Mouse (Mus musculus) MEL (cell line): Measurements from ENCODE around the gene Gm11563. TPM values are rescaled to one million over a fixed set of nuclear protein-coding genes. Genes with fewer than 3 reads are reported as not detected.
"Not testable (repeated sequence)": the region's sequence is repeated elsewhere in the genome, so short reads cannot be mapped to it uniquely, and the experiment has no call there.

Experiments used
- DNase-seq: peaks from one replicate; pipeline ENCODE4 v3.0.0; 2011; ENCODE audit warnings: low read depth, low spot score
- H3K27ac ChIP-seq: 2 replicates; pipeline ENCODE4 v1.5.1; 2012; ENCODE audit warnings: low read depth, mild to moderate bottlenecking, control low read depth, low read length, moderate library complexity; ENCODE audit not compliant: control insufficient read depth
- H3K27me3 ChIP-seq, 2 experiments: fragments of 150-350 bp in 1 of 2; sonication (generic) in 1 of 2; 2 replicates each; pipeline ENCODE4 v1.6.1; 2012; ENCODE audit warnings: low read length in 2 of 2, mild to moderate bottlenecking in 2 of 2, improper control_type of control experiment in 1 of 2, moderate library complexity in 1 of 2; ENCODE audit not compliant: insufficient read depth in 2 of 2, control insufficient read depth in 1 of 2
- H3K36me3 ChIP-seq, 2 experiments: 2 replicates each; pipeline ENCODE4 v1.6.1; 2012 to 2014; ENCODE audit warnings: low read length in 2 of 2, improper control_type of control experiment in 1 of 2, inconsistent platforms in 1 of 2, mild to moderate bottlenecking in 1 of 2; ENCODE audit not compliant: insufficient read depth in 2 of 2, control insufficient read depth in 1 of 2
- H3K4me1 ChIP-seq, 2 experiments: fragments of 150-350 bp in 1 of 2; sonication (generic) in 1 of 2; 2 replicates each; pipeline ENCODE4 v1.6.1; 2012; ENCODE audit warnings: low read length in 2 of 2, improper control_type of control experiment in 1 of 2, mild to moderate bottlenecking in 1 of 2; ENCODE audit not compliant: insufficient read depth in 2 of 2, control insufficient read depth in 1 of 2
- H3K4me3 ChIP-seq, 2 experiments: fragments of 150-350 bp in 1 of 2; sonication (generic) in 1 of 2; 2 replicates each; pipeline ENCODE4 v1.5.1; 2012; ENCODE audit warnings: low read depth in 2 of 2, low read length in 2 of 2, mild to moderate bottlenecking in 2 of 2, moderate library complexity in 2 of 2, control low read depth in 1 of 2, improper control_type of control experiment in 1 of 2; ENCODE audit not compliant: control insufficient read depth in 1 of 2, insufficient read depth in 1 of 2
- H3K79me2 ChIP-seq: 2 replicates; pipeline ENCODE4 v1.6.1; 2012; ENCODE audit warnings: mild to moderate bottlenecking, low read length, moderate library complexity; ENCODE audit not compliant: control insufficient read depth, poor library complexity, insufficient read depth
- H3K9ac ChIP-seq: 2 replicates; pipeline ENCODE4 v1.6.1; 2012; ENCODE audit warnings: low read depth, mild to moderate bottlenecking, control low read depth, low read length, moderate library complexity; ENCODE audit not compliant: control insufficient read depth, poor library complexity, severe bottlenecking
- H3K9me3 ChIP-seq: fragments of 150-350 bp; sonication (generic); replicated peaks from 2 replicates; pipeline ENCODE4 v1.6.1; 2012; ENCODE audit warnings: mild to moderate bottlenecking, low read length, improper control_type of control experiment, moderate library complexity; ENCODE audit not compliant: insufficient read depth
- CHD1 ChIP-seq: IDR thresholded peaks from 2 replicates; pipeline ENCODE4 v1.6.1; 2012; ENCODE audit warnings: low read depth, mild to moderate bottlenecking, inconsistent platforms, low read length, improper control_type of control experiment
- CHD2 ChIP-seq: IDR thresholded peaks from 2 replicates; pipeline ENCODE4 v1.6.1; 2011; ENCODE audit warnings: low read length, improper control_type of control experiment
- ELF1 ChIP-seq: IDR thresholded peaks from 2 replicates; pipeline ENCODE4 v1.6.1; 2014; ENCODE audit warnings: low read depth, mild to moderate bottlenecking, inconsistent platforms, low read length, improper control_type of control experiment, moderate library complexity
- GATA1 ChIP-seq: IDR thresholded peaks from 2 replicates; pipeline ENCODE4 v1.6.1; 2011; ENCODE audit warnings: low read depth, low read length, improper control_type of control experiment
- MEF2A ChIP-seq: IDR thresholded peaks from 2 replicates; pipeline ENCODE4 v1.6.1; 2014; ENCODE audit warnings: low read depth, mild to moderate bottlenecking, inconsistent platforms, low read length, improper control_type of control experiment; ENCODE audit not compliant: poor library complexity, insufficient replicate concordance, severe bottlenecking; ENCODE audit errors: extremely low read depth
- POLR2AphosphoS2 ChIP-seq: IDR thresholded peaks from 2 replicates; pipeline ENCODE4 v1.6.1; 2011; ENCODE audit warnings: low read length, improper control_type of control experiment
- SIN3A ChIP-seq: IDR thresholded peaks from 2 replicates; pipeline ENCODE4 v1.6.1; 2012; ENCODE audit warnings: low read length, improper control_type of control experiment, inconsistent platforms
- TCF12 ChIP-seq: IDR thresholded peaks from 2 replicates; pipeline ENCODE4 v1.6.1; 2014; ENCODE audit warnings: low read depth, mild to moderate bottlenecking, inconsistent platforms, low read length, improper control_type of control experiment, moderate library complexity
- UBTF ChIP-seq: IDR thresholded peaks from 2 replicates; pipeline ENCODE4 v1.6.1; 2012; ENCODE audit warnings: low read depth, mild to moderate bottlenecking, inconsistent platforms, low read length, improper control_type of control experiment, moderate library complexity, borderline replicate concordance; ENCODE audit not compliant: insufficient read depth
- USF2 ChIP-seq, 2 experiments: IDR thresholded peaks; 2 replicates each; pipeline ENCODE4 v1.6.1; 2011 to 2012; ENCODE audit warnings: improper control_type of control experiment in 2 of 2, low read length in 2 of 2, borderline replicate concordance in 1 of 2, inconsistent platforms in 1 of 2, low read depth in 1 of 2, mild to moderate bottlenecking in 1 of 2; ENCODE audit not compliant: insufficient read depth in 1 of 2
- polyA plus RNA-seq, 2 experiments: library from polyadenylated mRNA; stranded (reverse) in 1 of 2; unstranded in 1 of 2; fragments of >175 nt in 1 of 2; fragments of >200 nt in 1 of 2; gene quantifications; 2 replicates each; pipeline versions ENCODE4 v1.2.1 to v1.2.4; 2012; ENCODE audit warnings: low replicate concordance in 2 of 2, low read depth in 1 of 2; ENCODE audit not compliant: insufficient read length in 2 of 2, insufficient read depth in 1 of 2, missing spikeins in 1 of 2
- total RNA-seq: library from RNA; depleted of rRNA; stranded (reverse); fragments of 300-350 nt; gene quantifications from 2 replicates; pipeline ENCODE4 v1.2.3, GENCODE M21; 2012

Gm11563 gene
- total and polyA plus RNA-seq, 3 experiments = not detected

GRCm38 (mm10) chr11:99620335-99620734 lies 38.4 kb downstream of the Gm11563 start, which contains the start of gene Gm11562:
Gene Gm11562 (minus strand): TSS chr11:99620435.
- H3K9ac ChIP-seq = no peak within 1 kb of the TSS
- 0 out of 4 replicates have a peak, but pooled peaks cover 0 to 1% of the 10 kb centered on the region in 2 experiments for H3K27me3 ChIP-seq
- no peak within 1 kb of the TSS for H3K27ac ChIP-seq
- H3K9me3 ChIP-seq = no peaks in the 10 kb centered on the region
- TF ChIP-seq TCF12 = no peak
- no peak for TF ChIP-seq CHD2
- H3K79me2 ChIP-seq = no peaks in the 10 kb centered on the region
- no peak for DNase-seq
- no peak within 1 kb of the TSS for H3K4me3 ChIP-seq
- H3K4me1 ChIP-seq = no peaks in the 10 kb centered on the region
- no peaks in the 10 kb centered on the region for H3K36me3 ChIP-seq

- Histone ChIP-seq H3K36me3 (no peaks in the 10 kb centered on the region), H3K27ac (no peak within 1 kb of the TSS), H3K9me3 (no peaks in the 10 kb centered on the region), H3K9ac (no peak within 1 kb of the TSS), H3K4me1 (no peaks in the 10 kb centered on the region), H3K4me3 (no peak within 1 kb of the TSS), H3K27me3 (no peaks in the 10 kb centered on the region), H3K79me2 (no peaks in the 10 kb centered on the region)
- DNase-seq = no peak
- TF ChIP-seq USF2 (IDR thresholded peaks at IDR 0.05; ENCODE audit: borderline replicate concordance in 1 of 2, insufficient read depth in 1 of 2, low read depth in 1 of 2, low read length in 2 of 2) (no peak), UBTF (no peak), CHD1 (no peak), POLR2AphosphoS2 (no peak), MEF2A (no peak), GATA1 (no peak), SIN3A (no peak), ELF1 (no peak)
Measured at GRCm38 (mm10) chr11:99614796-99615363, 43.9 kb downstream of the Gm11563 start, which contains the start of gene Krtap2-4. Gene Krtap2-4 (minus strand): TSS chr11:99614846.

GRCm38 (mm10) chr11:99610089-99610488 lies 48.7 kb downstream of the Gm11563 start, which contains the start of gene Gm11937:
Gene Gm11937 (minus strand): TSS chr11:99610189.
- H3K36me3 ChIP-seq, H3K27ac ChIP-seq, H3K9me3 ChIP-seq, DNase-seq, H3K79me2 ChIP-seq, H3K9ac ChIP-seq, H3K4me1 ChIP-seq, H3K4me3 ChIP-seq, H3K27me3 ChIP-seq: not testable (repeated sequence)
